Mouse (Mus musculus) thymus, adult 18-20 months (tissue): Measurements from ENCODE around the gene Cfap46.

ENCODE experiments used
- DNase-seq, 2 experiments: peaks; one replicate each; pipeline ENCODE4 v3.0.0; 2022; ENCODE audit warnings: mixed read lengths in 2 of 2

Gene Cfap46

GRCm38 (mm10) chr7:139579261-139579905, 104.2 kb downstream of the Cfap46 start:
- no peak for DNase-seq

DNA sequence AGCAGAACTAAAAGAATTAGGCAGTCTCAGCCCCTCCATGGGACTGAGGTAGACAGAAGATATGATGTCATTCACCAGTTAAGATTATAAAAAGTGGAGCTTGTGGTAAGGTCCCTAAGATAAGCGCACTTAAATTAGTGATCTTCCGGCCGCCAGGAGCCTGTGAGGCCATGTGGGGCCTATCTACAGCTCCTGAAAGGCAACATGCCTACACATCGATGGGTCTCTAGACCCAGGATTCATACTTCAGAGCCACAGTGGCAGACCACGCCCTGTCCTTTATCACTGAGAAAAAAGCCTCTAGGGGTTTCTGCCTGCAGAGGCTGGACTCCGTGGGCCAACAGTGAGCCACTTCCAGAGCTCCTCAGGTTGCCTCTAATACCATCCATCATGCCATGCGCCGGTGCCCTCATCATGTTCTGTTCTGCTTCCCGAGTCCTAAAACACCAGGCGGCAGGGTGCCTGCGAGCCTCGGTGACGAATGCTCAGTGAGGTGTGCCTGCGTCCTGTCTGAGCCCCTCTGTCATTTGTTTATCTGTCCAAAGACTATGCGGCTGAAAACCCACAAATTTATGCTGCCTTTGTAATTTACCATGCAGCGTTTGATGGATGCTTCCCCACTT, 107.4 kb downstream of the Cfap46 start:
- DNase-seq = no peak

DNA sequence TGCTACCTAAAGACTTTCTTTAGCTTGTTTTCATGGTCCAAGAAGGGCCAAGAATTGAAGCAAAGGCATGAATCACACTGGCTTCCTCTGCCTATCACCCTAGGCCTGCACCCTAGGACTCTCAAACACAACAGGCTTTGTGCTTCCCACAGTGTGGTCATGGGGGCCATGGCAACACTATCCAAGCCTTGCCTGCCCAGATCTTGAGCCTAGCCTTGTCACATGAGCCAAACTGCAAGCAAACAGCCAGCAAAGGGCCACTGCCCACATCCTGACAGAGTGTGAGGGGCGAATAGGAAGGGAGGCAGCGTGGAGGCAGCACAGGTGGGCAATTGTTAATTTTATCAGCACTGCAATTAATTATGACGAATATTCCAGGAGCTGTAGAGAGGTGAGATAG, 111.0 kb downstream of the Cfap46 start:
- no peak for DNase-seq

DNA sequence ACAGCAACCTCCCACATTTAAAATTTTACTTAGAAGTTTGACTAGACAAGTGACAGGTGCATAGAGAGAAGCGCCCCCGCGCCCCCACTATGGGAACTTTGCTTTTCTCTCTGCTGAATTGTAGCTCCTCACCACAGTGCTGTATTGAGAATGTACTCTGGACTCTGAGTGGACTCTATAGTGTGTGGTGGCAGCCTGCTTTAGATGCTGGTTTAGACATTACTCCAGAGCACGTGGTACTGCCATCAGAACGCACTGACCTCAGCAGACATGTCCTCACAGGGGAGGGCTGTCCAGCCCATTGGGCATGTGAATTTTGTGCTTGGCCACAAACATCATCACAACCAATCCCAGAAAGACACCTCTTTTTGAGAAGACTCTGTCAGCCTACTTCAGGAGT, 112.8 kb downstream of the Cfap46 start:
- no peak for DNase-seq

GRCm38 (mm10) chr7:139566533-139566932, 117.1 kb downstream of the Cfap46 start:
- no peak for DNase-seq

DNA sequence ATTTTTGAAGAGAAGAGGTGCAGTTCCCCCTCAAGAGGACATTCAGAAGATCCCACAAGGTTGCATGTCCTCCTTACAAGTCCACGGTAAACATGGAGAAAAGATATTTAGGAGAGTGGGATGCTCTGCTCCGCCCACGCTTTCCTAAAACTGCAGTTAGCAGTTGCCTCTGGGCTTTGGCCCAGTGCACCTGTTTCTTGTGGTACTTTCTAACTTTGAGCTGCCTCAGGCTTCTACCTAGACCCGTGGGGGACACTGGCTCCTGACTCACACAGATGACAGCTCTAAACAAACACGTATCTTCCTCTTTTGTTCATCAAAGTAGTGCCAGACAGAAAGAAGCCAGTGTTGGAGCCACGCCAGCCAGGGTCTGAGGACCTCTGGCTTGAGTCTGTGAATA, 117.6 kb downstream of the Cfap46 start:
- DNase-seq = no peak

DNA sequence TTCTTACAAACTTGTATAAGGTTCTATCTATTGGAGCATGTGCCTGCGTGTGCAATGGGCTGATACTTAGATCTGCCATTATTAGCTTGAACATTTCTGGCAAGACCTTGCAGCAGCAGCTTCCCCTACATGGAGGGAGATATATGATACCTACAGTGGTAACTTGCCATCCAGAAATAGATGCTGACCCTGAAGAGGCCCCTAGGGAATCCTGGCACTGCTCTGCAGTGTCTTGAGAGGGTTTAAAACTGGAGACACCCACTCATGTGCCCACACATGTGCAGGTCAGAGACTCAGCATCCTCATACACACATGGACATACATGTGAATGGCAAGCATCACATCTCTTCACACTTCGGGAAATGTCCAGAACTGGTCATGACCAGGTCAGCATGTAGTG, 119.5 kb downstream of the Cfap46 start:
- DNase-seq = no peak

DNA sequence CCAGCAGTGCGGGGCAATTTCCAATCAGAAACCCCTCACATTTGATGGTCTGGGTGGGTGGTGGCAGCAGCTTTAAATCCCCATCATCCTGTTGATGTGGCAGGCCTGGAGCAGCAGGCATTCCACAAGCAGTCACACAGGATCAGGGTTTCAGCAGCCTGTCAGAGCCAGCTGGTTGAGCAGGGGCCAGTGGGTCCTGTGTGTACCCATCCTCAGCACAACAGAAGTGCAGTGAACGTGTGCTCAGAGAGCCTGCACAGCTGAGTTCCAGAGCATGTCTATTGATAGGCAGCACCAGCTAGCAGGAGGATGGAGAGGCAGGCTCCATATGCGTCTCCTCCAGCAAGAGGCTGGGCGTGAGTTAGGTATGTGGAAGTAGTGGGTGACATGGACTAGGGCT, 120.2 kb downstream of the Cfap46 start:
- no peak for DNase-seq

DNA sequence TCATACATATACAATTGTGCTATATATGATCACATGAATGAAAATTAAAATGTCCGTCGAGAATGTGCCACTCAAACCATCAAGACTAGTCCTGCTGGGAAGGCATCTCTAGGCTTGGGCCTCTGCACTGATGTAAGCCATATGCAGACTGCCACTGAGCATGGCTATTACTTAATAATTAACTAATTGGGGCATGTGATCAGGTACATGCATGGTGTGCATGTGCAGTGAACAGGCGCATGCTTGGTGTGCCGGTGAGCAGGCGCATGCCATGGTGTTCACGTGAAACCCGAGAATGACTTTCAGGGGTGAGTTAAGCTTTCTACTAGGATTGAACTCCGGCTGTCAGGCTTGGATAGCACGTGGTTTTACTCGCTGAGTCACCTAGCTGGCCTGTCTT, 124.0 kb downstream of the Cfap46 start:
- no peak for DNase-seq

DNA sequence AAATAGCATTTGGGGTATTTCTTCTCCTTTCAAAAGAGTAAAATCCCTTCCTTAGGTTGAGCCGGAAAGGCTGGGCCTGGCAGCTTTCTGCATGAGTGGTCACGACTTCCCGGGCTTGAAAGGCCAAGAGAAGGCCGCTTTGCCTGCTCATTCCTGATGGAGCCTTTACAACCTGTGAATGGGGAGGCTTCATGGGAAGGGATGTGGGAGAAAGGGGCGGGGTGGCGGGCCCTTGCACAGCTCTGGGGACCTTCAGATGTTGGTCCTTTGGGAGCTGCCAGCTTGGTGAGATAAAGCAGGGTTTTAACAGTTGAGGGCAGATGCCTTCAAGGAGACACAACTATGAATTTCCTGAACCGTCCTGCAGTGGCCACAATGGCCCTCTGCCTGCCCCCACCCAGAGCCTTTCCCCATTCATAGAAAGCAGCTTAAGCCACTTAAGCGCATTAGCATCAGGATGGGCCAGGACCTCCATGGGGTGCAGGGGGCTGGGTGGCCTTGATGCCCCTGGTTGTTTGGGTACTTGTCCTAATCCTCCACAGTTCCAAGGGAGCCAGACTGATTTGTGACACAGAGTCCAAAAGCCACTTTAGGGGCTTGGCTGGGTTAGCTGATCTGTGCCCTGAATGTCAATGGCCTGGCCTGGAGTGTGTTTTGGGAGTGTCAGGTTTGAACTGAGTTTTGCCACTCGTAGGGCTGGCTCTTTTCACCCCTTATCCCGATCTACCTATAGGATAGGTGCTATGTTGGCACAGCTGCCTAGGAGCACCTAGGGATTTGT, 126.7 kb downstream of the Cfap46 start:
- no peak for DNase-seq

- no peak for DNase-seq
These were observed 127.3 kb downstream of the Cfap46 start for GRCm38 (mm10) chr7:139556331-139556730.

DNA sequence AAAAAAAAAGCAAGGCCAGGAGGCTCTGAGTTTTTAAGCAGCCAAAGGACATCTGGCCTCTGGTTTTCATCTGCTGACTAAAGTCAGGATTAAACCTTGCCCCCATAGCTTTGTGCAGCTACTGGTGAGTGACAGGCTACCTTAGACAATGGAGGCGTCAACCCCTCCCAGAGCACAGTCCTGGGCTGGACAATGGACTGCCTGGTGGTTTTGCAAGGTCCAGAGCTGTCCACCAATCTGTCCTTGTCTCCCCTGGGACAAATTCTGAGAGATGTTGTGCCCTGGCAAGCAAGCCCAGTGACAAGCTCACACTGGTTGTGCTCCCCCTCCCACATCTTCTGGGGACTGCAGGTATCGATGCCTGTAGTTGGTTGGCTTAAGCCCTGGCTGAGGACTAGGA, 132.1 kb downstream of the Cfap46 start:
- DNase-seq = no peak
